Mouse (Mus musculus): ENCODE measurements around the gene Ccdc177.
A peak's percentile ranks its signal among the peaks of the same experiment; 100 is the strongest.
"Not testable (repeated sequence)": the region's sequence is repeated elsewhere in the genome, so short reads cannot be mapped to it uniquely, and the experiment has no call there.

Gene Ccdc177

GRCm38 (mm10) chr12:80760396-80760801 lies at the start of gene Ccdc177:
Gene Ccdc177 (minus strand): TSS chr12:80760687.
- DNase-seq (ENCODE audit: low spot score) = peak; percentile 74

DNA sequence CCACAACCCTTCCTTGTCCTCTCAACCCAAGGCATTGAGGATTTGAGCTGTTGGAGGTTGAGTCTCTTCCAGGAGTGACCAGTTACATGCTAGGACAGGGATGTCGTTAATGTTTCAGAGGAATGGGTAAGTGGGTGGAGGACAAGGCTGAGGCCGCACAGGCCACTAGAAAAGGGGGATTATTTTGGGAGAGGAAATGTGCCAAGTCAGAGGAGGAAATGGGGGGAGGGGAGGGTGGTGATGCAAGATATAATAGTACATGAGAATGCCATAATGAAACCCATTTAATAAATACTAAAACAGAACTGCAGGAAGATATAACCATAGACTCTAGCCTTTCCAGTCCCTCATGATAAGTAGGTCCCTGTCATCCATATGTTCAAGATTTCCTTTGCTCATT lies 49.5 kb upstream of the Ccdc177 start:
- no peak for DNase-seq (ENCODE audit: low spot score)

GRCm38 (mm10) chr12:80807451-80808085 lies 47.1 kb upstream of the Ccdc177 start:
- no peak for DNase-seq (ENCODE audit: low spot score)

- no peak for DNase-seq (ENCODE audit: low spot score)
Measured at GRCm38 (mm10) chr12:80804861-80805428, 44.5 kb upstream of the Ccdc177 start.

- peak; percentile 66 for DNase-seq (ENCODE audit: low spot score)
Measured at GRCm38 (mm10) chr12:80803924-80804323, 43.4 kb upstream of the Ccdc177 start.

GRCm38 (mm10) chr12:80801443-80801842 lies 41.0 kb upstream of the Ccdc177 start:
- no peak for DNase-seq (ENCODE audit: low spot score)

GRCm38 (mm10) chr12:80800156-80800555 lies 39.7 kb upstream of the Ccdc177 start:
- DNase-seq (ENCODE audit: low spot score) = no peak

DNA sequence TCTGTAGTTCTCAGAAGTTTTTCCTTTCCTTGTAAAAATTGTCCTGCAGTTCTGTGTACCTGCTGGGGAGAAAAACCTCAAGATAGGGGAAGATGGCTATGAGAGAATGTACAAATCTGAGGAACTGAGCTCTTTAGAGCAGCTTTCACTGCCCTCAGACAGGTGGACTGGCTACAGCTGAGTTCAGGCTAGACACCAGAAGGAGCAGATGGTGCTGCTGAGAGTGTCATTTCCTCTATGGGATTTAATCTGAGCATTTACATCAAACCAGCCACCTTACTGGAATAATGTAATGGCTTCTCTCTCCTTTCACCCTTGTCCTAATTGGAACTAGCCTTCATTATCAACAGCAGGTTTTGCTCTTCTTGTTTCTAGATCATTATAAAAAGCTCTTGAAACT lies 37.8 kb upstream of the Ccdc177 start:
- DNase-seq (ENCODE audit: low spot score) = no peak

DNA sequence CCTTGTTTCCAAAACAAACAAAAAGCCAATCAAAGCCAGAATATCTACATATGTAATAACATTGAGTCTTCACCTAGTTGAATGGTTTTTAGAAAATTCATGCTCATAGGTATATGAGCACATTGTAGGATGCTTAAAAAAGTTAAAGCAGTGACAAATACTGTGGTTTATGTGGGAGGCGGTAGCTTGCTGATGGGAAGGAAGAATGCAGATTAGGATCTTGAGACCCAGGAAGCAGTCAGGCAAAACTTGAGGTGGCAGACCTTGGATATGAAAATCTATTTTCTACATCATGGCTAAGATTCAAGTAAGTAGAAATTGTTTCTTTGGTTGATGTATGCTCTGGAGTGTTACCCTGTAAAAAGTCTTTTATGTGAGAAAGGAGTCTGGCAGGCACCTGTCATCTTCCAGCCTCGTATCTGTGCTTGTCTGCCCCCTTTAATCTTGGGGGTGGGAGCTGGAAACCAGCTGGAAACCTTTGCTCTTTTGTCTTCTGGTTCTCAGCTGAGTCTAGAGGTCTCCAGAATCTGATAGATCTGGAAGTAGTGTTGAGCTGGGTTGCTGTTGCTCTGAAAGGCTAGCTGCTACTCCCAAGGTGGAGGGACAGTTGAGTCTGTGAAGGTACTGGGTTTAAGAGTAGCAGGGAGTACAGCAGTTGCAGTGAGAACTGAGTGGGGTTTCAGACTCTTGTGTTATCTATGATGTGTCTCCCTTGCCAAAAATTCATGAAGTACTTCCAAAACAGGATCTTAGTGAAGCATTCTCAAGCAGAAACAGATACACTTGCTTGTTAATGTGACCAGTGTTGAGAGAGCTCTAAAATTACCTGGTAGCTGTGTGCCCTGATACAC lies 34.7 kb upstream of the Ccdc177 start:
- no peak for DNase-seq (ENCODE audit: low spot score)

GRCm38 (mm10) chr12:80794522-80794921 lies 34.0 kb upstream of the Ccdc177 start:
- DNase-seq (ENCODE audit: low spot score) = no peak

DNA sequence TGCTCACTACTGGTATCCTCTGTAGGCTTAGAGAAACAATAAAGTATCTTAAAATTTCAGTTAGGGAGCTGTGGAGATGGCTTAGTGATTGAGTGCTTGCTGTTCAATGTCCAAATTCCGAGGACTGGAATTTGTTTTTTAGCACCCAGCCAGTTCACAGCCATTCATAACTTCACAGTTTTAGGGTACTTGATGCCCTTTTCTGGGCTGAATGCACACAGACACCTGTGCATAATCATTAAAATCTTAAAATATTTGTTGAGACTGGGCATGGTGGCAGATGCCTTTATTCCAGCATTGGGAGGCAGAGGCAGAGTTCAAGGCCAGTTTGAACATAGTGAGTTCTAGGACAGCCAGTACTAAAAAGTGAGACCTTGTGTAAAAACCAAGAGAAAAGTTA lies 33.0 kb upstream of the Ccdc177 start:
- DNase-seq (ENCODE audit: low spot score) = no peak

DNA sequence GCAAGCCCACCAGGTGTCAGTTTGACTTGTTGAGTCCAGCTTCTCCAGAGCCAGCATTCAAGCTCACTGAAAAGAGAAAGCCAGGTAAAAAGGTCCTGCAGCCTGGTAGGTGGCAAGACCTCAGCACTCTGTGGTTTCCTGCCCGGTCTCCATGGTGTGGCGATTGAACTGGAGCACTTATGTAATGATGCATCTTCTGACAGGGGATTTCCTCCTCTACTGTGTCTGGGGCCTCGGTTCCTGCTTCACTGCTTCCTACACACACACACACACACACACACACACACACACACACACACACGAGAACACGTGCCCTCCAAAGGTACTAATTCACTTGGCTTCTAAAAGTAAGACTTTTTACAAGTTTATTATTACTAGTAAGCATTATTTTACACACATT lies 32.4 kb upstream of the Ccdc177 start:
- DNase-seq (ENCODE audit: low spot score) = no peak

GRCm38 (mm10) chr12:80791571-80792444 lies 31.3 kb upstream of the Ccdc177 start:
- DNase-seq (ENCODE audit: low spot score) = no peak

DNA sequence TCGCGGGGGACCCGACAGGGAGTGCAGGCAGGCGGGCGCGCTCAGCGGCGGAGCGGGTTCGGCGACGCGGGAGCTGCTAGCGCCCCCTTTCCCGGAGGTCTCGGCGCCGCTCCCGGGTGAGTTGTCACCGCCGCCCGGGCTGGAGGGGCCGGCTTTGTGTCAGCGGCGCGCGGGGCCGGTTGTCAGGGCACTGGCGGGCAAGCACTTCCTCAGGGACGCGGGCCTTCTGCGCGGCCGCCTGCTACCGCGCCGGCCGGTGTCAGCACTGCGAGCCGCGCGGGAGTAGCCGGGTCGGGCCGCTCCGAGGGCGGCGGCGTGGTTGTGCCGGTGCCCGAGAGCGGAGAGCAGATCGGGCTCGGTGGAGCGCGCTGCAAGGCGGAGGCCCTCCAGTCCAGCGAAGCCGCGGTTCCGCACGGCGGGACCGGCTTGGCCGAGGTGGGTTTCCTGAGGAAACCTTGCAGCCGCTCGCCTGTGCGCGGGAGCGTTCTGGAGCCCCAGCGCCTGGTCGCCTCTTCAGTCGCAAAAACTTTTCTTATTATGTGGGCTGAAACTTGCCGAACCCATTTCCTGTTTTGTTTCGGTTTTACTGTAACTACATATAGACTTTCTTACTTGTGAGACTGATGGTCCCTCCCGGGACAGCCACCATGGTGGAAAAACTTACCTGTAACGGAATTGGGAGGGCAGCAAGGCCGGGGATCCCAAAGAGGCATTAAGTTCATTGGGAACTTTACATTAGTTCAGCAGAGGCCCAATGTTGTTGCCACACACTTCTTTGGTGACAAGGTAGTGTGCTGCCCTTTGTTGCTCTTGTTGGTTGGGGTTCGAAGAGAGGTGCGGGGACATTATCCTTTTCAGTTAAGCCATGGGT lies 30.4 kb upstream of the Ccdc177 start:
- DNase-seq (ENCODE audit: low spot score) = no peak

DNA sequence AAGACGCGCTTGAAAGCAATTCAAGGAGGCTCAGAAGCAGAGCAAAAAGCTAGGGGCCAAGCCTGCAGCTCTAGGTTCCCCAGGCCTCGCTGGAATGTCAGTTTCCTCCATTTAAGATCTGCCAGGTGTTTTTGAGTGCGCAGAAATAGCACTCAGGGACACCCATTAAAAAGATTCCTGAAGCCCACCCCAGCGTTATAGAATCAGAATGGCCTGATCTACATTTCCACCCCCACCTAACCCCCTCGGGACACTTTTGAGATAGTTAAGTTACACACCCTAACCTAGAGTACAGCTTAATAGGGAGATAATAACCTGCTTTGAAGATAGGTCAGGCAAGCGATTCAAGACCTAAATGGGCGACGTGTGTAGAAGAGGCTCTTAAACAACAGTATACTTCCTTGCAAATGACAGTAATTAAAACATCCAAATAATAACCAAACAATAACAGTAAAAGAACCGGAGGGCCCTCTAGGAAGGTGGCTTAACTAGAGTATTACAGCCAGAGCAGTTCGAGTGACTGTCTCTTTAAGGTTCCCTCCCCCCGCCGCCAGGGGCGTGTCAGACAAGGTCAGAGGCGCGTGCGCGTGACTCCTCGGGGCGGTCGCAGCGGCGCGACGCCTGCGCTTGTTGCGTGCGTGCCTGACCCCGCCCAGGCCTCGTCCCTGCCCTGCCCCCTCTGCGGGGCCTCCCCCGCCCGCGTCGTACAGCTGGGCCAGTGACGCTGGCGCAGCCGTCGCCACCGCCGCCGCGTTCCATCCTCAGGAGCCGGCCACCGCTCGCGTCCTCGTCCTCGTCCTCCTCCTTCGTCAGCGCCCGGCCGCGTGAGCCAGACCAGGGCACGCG lies 29.6 kb upstream of the Ccdc177 start, which contains the start of gene Susd6:
TSS of gene Susd6 (plus strand) at position 662 of the 846 bp plus-strand sequence.
- DNase-seq (ENCODE audit: low spot score) = peak; percentile 98

- DNase-seq (ENCODE audit: low spot score) = not testable (repeated sequence)
Measured at GRCm38 (mm10) chr12:80789276-80789675, 28.8 kb upstream of the Ccdc177 start.

DNA sequence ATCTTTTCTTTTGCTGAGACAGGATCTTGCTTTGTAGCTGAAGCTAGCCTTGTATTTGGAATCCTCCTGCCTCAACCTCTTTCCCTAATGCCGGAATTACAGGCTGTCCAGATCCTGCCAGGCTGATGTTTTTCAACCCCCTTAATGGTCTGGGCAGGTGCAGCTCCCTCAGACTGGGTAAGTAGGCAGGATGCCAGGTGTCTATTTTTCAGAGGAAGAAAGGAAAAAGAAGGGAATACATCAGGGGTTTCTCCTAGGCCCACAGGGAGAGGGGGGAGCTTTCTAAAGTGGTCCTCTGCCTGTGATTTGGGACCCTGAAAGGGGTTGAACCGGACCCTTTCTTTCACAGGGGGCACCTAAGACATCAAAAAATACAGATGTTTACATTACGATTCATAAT lies 27.7 kb upstream of the Ccdc177 start:
- DNase-seq (ENCODE audit: low spot score) = no peak

GRCm38 (mm10) chr12:80787604-80788003 lies 27.1 kb upstream of the Ccdc177 start:
- DNase-seq (ENCODE audit: low spot score) = no peak

GRCm38 (mm10) chr12:80786591-80786990 lies 26.1 kb upstream of the Ccdc177 start:
- DNase-seq (ENCODE audit: low spot score) = no peak

GRCm38 (mm10) chr12:80785597-80785996 lies 25.1 kb upstream of the Ccdc177 start:
- no peak for DNase-seq (ENCODE audit: low spot score)

Measured in testis, postnatal 14 days (tissue).